Mouse (Mus musculus) gonadal fat pad, adult 2 months (tissue): Measurements from ENCODE around the gene Tril. TPM values are rescaled to one million over a fixed set of nuclear protein-coding genes. Genes with fewer than 3 reads are reported as not detected.

Experiments
- DNase-seq: peaks from one replicate; pipeline ENCODE4 v3.0.0-alpha.2; 2012; ENCODE audit warnings: low read depth
- polyA plus RNA-seq: library from polyadenylated mRNA; depleted of rRNA; stranded (reverse); fragments of >200 nt; gene quantifications from 2 replicates; pipeline ENCODE4 v1.2.3, GENCODE M21; 2012; rRNA removed

The Tril gene
- 11.3 and 12.9 TPM in 2 replicates for polyA plus RNA-seq

- no peak for DNase-seq
Measured at GRCm38 (mm10) chr6:53820486-53820985, at the start of gene Tril. Tril (minus strand) TSS chr6:53820830.

GRCm38 (mm10) chr6:53863011-53863410 is 42.4 kb upstream of the Tril start:
- no peak for DNase-seq

GRCm38 (mm10) chr6:53859106-53859505 is 38.5 kb upstream of the Tril start:
- DNase-seq: no peak

GRCm38 (mm10) chr6:53857822-53858221 is 37.2 kb upstream of the Tril start:
- no peak for DNase-seq

GRCm38 (mm10) chr6:53856775-53857174 is 36.1 kb upstream of the Tril start:
- no peak for DNase-seq

- DNase-seq: no peak
Measured at GRCm38 (mm10) chr6:53854971-53855856, 34.6 kb upstream of the Tril start.

GRCm38 (mm10) chr6:53854226-53854625 is 33.6 kb upstream of the Tril start:
- no peak for DNase-seq

GRCm38 (mm10) chr6:53853546-53853945 is 32.9 kb upstream of the Tril start:
- no peak for DNase-seq

GRCm38 (mm10) chr6:53844626-53845025 is 24.0 kb upstream of the Tril start:
- DNase-seq: no peak

GRCm38 (mm10) chr6:53825213-53825612 is 4.6 kb upstream of the Tril start:
- no peak for DNase-seq

GRCm38 (mm10) chr6:53821041-53821501 is 441 bp upstream of the Tril start:
- no peak for DNase-seq

- no peak for DNase-seq
Measured at GRCm38 (mm10) chr6:53819761-53820485, 707 bp downstream of the Tril start.

- no peak for DNase-seq
Measured at GRCm38 (mm10) chr6:53818732-53819661, 1.6 kb downstream of the Tril start.

- no peak for DNase-seq
Measured at GRCm38 (mm10) chr6:53818264-53818731, 2.3 kb downstream of the Tril start.

- no peak for DNase-seq
Measured at GRCm38 (mm10) chr6:53817763-53818174, 2.9 kb downstream of the Tril start.

- DNase-seq: no peak
Measured at GRCm38 (mm10) chr6:53816661-53817060, 4.0 kb downstream of the Tril start.

GRCm38 (mm10) chr6:53815691-53816090 is 4.9 kb downstream of the Tril start:
- no peak for DNase-seq

GRCm38 (mm10) chr6:53814214-53814613 is 6.4 kb downstream of the Tril start:
- no peak for DNase-seq

GRCm38 (mm10) chr6:53812242-53812641 is 8.4 kb downstream of the Tril start:
- DNase-seq: no peak

GRCm38 (mm10) chr6:53808801-53809200 is 11.8 kb downstream of the Tril start:
- DNase-seq: no peak

GRCm38 (mm10) chr6:53807185-53807584 is 13.4 kb downstream of the Tril start:
- no peak for DNase-seq
